Mouse (Mus musculus): Measurements from ENCODE around the gene Sertad4. TPM values are rescaled to one million over a fixed set of nuclear protein-coding genes. Genes with fewer than 3 reads are reported as not detected.
A peak's percentile ranks its signal among the peaks of the same experiment; 100 is the strongest.

The Sertad4 gene
- polyA plus RNA-seq, 1 experiment from 2014 or later, result 25.8 TPM

GRCm38 (mm10) chr1:192849616-192850015 lies 5.9 kb downstream of the Sertad4 start:
- peaks cover 28% of the 10 kb centered on the region for H3K36me3 ChIP-seq (replicated peaks)
- H3K9ac ChIP-seq, result no peak overlapping the region
- no peak overlapping the region for H3K4me2 ChIP-seq
- ATAC-seq (ENCODE audit: low FRiP score), result no peak
- no peak overlapping the region for H3K4me3 ChIP-seq (replicated peaks)
- H3K4me1 ChIP-seq, result peaks cover 39% of the 10 kb centered on the region
- H3K9me3 ChIP-seq, result no peaks in the 10 kb centered on the region
- peaks cover 29% of the 10 kb centered on the region for H3K27me3 ChIP-seq
- WGBS, result 87% methylated on average over 5 of the region's 5 CpGs
- H3K27ac ChIP-seq, result no peak overlapping the region

- peaks cover 28% of the 10 kb centered on the region for H3K36me3 ChIP-seq (replicated peaks)
- H3K9me3 ChIP-seq, result no peaks in the 10 kb centered on the region
- H3K4me1 ChIP-seq, result peaks cover 18% of the 10 kb centered on the region
- H3K4me3 ChIP-seq (replicated peaks), result no peak overlapping the region
- H3K27ac ChIP-seq, result no peak overlapping the region
- 11% methylated on average over 3 of the region's 3 CpGs for WGBS
- H3K9ac ChIP-seq, result no peak overlapping the region
- H3K4me2 ChIP-seq, result no peak overlapping the region
- ATAC-seq (ENCODE audit: low FRiP score), result no peak
- H3K27me3 ChIP-seq, result peaks cover 7% of the 10 kb centered on the region
Measured at GRCm38 (mm10) chr1:192847254-192847653, 8.3 kb downstream of the Sertad4 start.

- Histone ChIP-seq H3K4me1 (0 out of 2 replicates have a peak, but pooled peaks cover under 1% of the 10 kb centered on the region), H3K36me3 (replicated peaks) (peaks cover 5% of the 10 kb centered on the region), H3K4me3 (replicated peaks) (no peak overlapping the region), H3K27me3 (no peaks in the 10 kb centered on the region), H3K4me2 (no peak overlapping the region), H3K27ac (no peak overlapping the region), H3K9me3 (no peaks in the 10 kb centered on the region), H3K9ac (no peak overlapping the region)
- WGBS, result 80% methylated on average over 9 of the region's 9 CpGs
- no peak for ATAC-seq (ENCODE audit: low FRiP score)
Measured at GRCm38 (mm10) chr1:192841094-192841813, 14.3 kb downstream of the Sertad4 start.

- Histone ChIP-seq H3K4me3 (replicated peaks) (no peak overlapping the region), H3K36me3 (replicated peaks) (peaks cover 3% of the 10 kb centered on the region; the same call in 1 of the 2 replicates), H3K9ac (no peak overlapping the region), H3K4me1 (peaks cover 5% of the 10 kb centered on the region), H3K27me3 (no peaks in the 10 kb centered on the region), H3K4me2 (no peak overlapping the region), H3K9me3 (no peaks in the 10 kb centered on the region), H3K27ac (no peak overlapping the region)
- no peak for ATAC-seq (ENCODE audit: low FRiP score)
- 90% methylated on average over 2 of the region's 2 CpGs for WGBS
Measured at GRCm38 (mm10) chr1:192840655-192841054, 14.9 kb downstream of the Sertad4 start.

- peaks cover 46% of the 10 kb centered on the region for H3K4me1 ChIP-seq
- ATAC-seq (ENCODE audit: low FRiP score), result peak; percentile 66
- WGBS, result 2% methylated on average over 18 of the region's 18 CpGs
- peaks cover 31% of the 10 kb centered on the region for H3K27me3 ChIP-seq
- H3K4me2 ChIP-seq, result peak overlapping the region; percentile 66
- peak overlapping the region; percentile 39 for H3K4me3 ChIP-seq (replicated peaks)
- no peaks in the 10 kb centered on the region for H3K9me3 ChIP-seq
- H3K27ac ChIP-seq, result peak overlapping the region; percentile 96
- no peaks in the 10 kb centered on the region for H3K36me3 ChIP-seq (replicated peaks)
- H3K9ac ChIP-seq, result peak overlapping the region; percentile 56
Measured at GRCm38 (mm10) chr1:192835211-192835681, 20.3 kb downstream of the Sertad4 start.

- H3K4me1 ChIP-seq, result peaks cover 49% of the 10 kb centered on the region
Measured at GRCm38 (mm10) chr1:192834361-192835210, 21.0 kb downstream of the Sertad4 start.

GRCm38 (mm10) chr1:192833586-192833985 lies 22.0 kb downstream of the Sertad4 start:
- H3K27me3 ChIP-seq, result peaks cover 37% of the 10 kb centered on the region
- ATAC-seq (ENCODE audit: low FRiP score), result no peak
- peak overlapping the region; percentile 96; the same call in 1 of the 2 replicates for H3K27ac ChIP-seq
- H3K4me2 ChIP-seq, result 0 out of 2 replicates have a peak overlapping the region, but pooled peaks have one; percentile 1
- H3K4me3 ChIP-seq (replicated peaks), result no peak overlapping the region
- 11% methylated on average over 26 of the region's 26 CpGs for WGBS
- H3K36me3 ChIP-seq (replicated peaks), result no peaks in the 10 kb centered on the region
- H3K9ac ChIP-seq, result no peak overlapping the region
- peaks cover 55% of the 10 kb centered on the region for H3K4me1 ChIP-seq
- H3K9me3 ChIP-seq, result no peaks in the 10 kb centered on the region

More at GRCm38 (mm10) chr1:192834361-192835210, 21.0 kb downstream of the Sertad4 start:
- Histone ChIP-seq H3K27ac (peak overlapping the region; percentile 96), H3K4me2 (peak overlapping the region; percentile 66), H3K9me3 (no peaks in the 10 kb centered on the region), H3K9ac (peak overlapping the region; percentile 56), H3K27me3 (peaks cover 31% of the 10 kb centered on the region), H3K36me3 (replicated peaks) (no peaks in the 10 kb centered on the region), H3K4me3 (replicated peaks) (peak overlapping the region; percentile 39)
- under 1% methylated on average over 63 of the region's 63 CpGs for WGBS
- peak; percentile 96 for ATAC-seq (ENCODE audit: low FRiP score)

GRCm38 (mm10) chr1:192833097-192833496 lies 22.5 kb downstream of the Sertad4 start:
- Histone ChIP-seq H3K9ac (no peak overlapping the region), H3K4me3 (replicated peaks) (no peak overlapping the region), H3K27ac (no peak overlapping the region), H3K4me1 (peaks cover 56% of the 10 kb centered on the region), H3K9me3 (no peaks in the 10 kb centered on the region), H3K36me3 (replicated peaks) (no peaks in the 10 kb centered on the region), H3K4me2 (no peak overlapping the region), H3K27me3 (peaks cover 41% of the 10 kb centered on the region)
- ATAC-seq (ENCODE audit: low FRiP score), result no peak
- WGBS, result 33% methylated on average over 4 of the region's 4 CpGs

GRCm38 (mm10) chr1:192832338-192832737 lies 23.2 kb downstream of the Sertad4 start:
- H3K9ac ChIP-seq, result no peak overlapping the region
- peaks cover 56% of the 10 kb centered on the region for H3K4me1 ChIP-seq
- no peaks in the 10 kb centered on the region for H3K9me3 ChIP-seq
- peaks cover 41% of the 10 kb centered on the region for H3K27me3 ChIP-seq
- no peak overlapping the region for H3K4me2 ChIP-seq
- ATAC-seq (ENCODE audit: low FRiP score), result no peak
- H3K4me3 ChIP-seq (replicated peaks), result no peak overlapping the region
- 62% methylated on average over 2 of the region's 2 CpGs for WGBS
- H3K27ac ChIP-seq, result no peak overlapping the region
- H3K36me3 ChIP-seq (replicated peaks), result no peaks in the 10 kb centered on the region

- Histone ChIP-seq H3K27ac (peak overlapping the region; percentile 67), H3K36me3 (replicated peaks) (no peaks in the 10 kb centered on the region), H3K4me1 (peaks cover 53% of the 10 kb centered on the region), H3K4me3 (replicated peaks) (no peak overlapping the region), H3K27me3 (peaks cover 48% of the 10 kb centered on the region), H3K4me2 (peak overlapping the region; percentile 6; the same call in 1 of the 2 replicates), H3K9ac (no peak overlapping the region), H3K9me3 (no peaks in the 10 kb centered on the region)
- ATAC-seq (ENCODE audit: low FRiP score), result no peak
- WGBS, result 2% methylated on average over 6 of the region's 6 CpGs
Measured at GRCm38 (mm10) chr1:192830444-192830843, 25.1 kb downstream of the Sertad4 start.

GRCm38 (mm10) chr1:192828928-192829327 lies 26.6 kb downstream of the Sertad4 start:
- H3K27me3 ChIP-seq, result peaks cover 44% of the 10 kb centered on the region
- no peak for ATAC-seq (ENCODE audit: low FRiP score)
- H3K36me3 ChIP-seq (replicated peaks), result no peaks in the 10 kb centered on the region
- H3K9me3 ChIP-seq, result no peaks in the 10 kb centered on the region
- 24% methylated on average over 7 of the region's 7 CpGs for WGBS
- no peak overlapping the region for H3K4me3 ChIP-seq (replicated peaks)
- H3K4me2 ChIP-seq, result no peak overlapping the region
- H3K27ac ChIP-seq, result no peak overlapping the region
- peaks cover 40% of the 10 kb centered on the region for H3K4me1 ChIP-seq
- H3K9ac ChIP-seq, result no peak overlapping the region

- H3K4me2 ChIP-seq, result no peak overlapping the region
- no peak overlapping the region for H3K9ac ChIP-seq
- H3K4me1 ChIP-seq, result peaks cover 41% of the 10 kb centered on the region
- H3K4me3 ChIP-seq (replicated peaks), result no peak overlapping the region
- H3K9me3 ChIP-seq, result no peaks in the 10 kb centered on the region
- no peaks in the 10 kb centered on the region for H3K36me3 ChIP-seq (replicated peaks)
- no peak for ATAC-seq (ENCODE audit: low FRiP score)
- H3K27ac ChIP-seq, result no peak overlapping the region
- peaks cover 34% of the 10 kb centered on the region for H3K27me3 ChIP-seq
Measured at GRCm38 (mm10) chr1:192827955-192828354, 27.6 kb downstream of the Sertad4 start.
